Mouse (Mus musculus) E14TG2a.4 (cell line): Measurements from ENCODE around the gene Zfr.

Experiments
- H3K27me3 ChIP-seq: 2 replicates; pipeline ENCODE4 v1.6.1; 2014; ENCODE audit warnings: low read length, control low read depth; ENCODE audit not compliant: insufficient read depth
- H3K36me3 ChIP-seq: 2 replicates; pipeline ENCODE4 v1.6.1; 2014; ENCODE audit warnings: low read length, control low read depth; ENCODE audit not compliant: insufficient read depth
- H3K4me1 ChIP-seq: replicated peaks from 2 replicates; pipeline ENCODE4 v1.6.1; 2014; ENCODE audit warnings: low read depth, low read length, control low read depth
- H3K4me3 ChIP-seq: replicated peaks from 2 replicates; pipeline ENCODE4 v1.5.1; 2014; ENCODE audit warnings: mild to moderate bottlenecking, low read length
- H3K9me3 ChIP-seq: 2 replicates; pipeline ENCODE4 v1.6.1; 2014; ENCODE audit warnings: low read length, control low read depth
- CTCF ChIP-seq: conservative IDR thresholded peaks from 2 replicates; pipeline ENCODE4 v1.5.1; 2014; ENCODE audit warnings: low read length
- NANOG ChIP-seq: IDR thresholded peaks from 2 replicates; pipeline ENCODE4 v1.6.1; 2014; ENCODE audit warnings: borderline replicate concordance, low read length, mixed read lengths
- POU5F1 ChIP-seq: IDR thresholded peaks from 2 replicates; pipeline ENCODE4 v1.6.1; 2014; ENCODE audit warnings: low read length, borderline replicate concordance

Zfr gene

DNA sequence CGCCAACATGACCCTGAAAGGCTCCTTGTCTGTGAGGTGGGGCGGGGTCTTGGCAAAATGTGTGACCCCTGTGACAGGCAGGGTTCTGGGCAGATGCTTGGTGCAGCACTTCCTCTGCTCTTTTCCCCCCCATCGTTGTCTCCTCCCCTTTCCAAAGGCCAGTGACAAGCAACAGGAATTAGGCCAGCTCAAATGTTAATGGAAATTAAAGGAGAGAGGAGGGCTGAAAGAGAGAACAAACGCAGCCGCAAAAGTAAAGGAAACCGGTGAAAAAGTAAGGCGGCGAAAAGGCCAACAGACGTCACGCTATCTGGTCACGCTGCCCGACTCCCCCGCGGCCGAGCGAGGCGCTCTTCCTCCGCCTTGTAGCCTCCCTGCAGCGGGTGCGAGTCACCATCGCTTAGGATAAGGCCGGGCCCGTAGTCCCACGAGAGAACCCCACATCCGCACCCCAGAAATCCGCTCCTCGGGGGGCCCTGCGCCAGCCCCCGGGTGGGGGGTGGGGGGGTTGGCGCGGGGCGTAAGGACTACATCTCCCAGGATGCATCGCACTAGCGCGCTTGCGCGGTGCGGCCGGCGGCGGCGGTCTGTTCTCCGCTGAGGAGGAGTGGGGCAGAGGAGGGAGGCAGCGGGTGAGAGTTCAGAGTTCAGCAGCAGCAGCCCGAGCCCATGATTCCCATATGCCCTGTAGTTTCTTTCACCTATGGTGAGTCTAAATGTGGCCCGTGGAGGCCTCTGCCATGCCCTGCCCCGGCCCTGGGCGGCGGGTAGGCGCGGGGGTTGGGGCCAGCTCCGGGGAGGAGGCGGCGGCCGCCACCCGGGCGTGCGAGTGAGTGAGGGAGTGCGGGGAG is at the start of gene Zfr:
Gene Zfr (plus strand): TSS at position 590 of the 851 bp plus-strand sequence.
- no peaks in the 10 kb centered on the region for H3K9me3 ChIP-seq
- peaks cover 6% of the 10 kb centered on the region; the same call in 1 of the 2 replicates for H3K36me3 ChIP-seq
- peaks cover 46% of the 10 kb centered on the region for H3K4me1 ChIP-seq
- no peaks in the 10 kb centered on the region for H3K27me3 ChIP-seq
- TF ChIP-seq NANOG (no peak), POU5F1 (no peak), CTCF (no peak)
- H3K4me3 ChIP-seq = peak within 1 kb of the TSS; percentile 96

DNA sequence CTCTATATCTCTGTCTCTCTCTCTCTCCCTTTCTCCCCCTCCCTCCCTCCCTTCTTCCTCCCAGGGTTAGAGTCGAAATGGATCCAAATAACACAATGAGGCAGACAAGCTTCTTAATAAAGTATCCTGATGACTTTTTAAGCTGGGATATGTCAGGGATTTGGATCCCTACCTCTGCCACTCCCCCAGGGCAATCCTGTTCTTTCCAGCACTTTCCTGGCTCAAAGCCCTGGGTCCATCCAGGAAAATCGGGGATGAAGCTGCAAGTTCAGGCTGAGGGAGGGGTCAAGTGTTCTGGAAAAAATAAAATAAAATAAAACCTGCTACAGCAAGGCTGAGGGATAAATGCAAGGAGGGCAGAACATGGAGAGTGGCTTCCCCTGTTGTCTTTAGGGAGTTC is 49.7 kb upstream of the Zfr start:
- Histone ChIP-seq H3K27me3 (0 out of 2 replicates have a peak, but pooled peaks cover 4% of the 10 kb centered on the region), H3K9me3 (peaks cover 30% of the 10 kb centered on the region), H3K36me3 (no peaks in the 10 kb centered on the region), H3K4me3 (no peak overlapping the region), H3K4me1 (peaks cover 15% of the 10 kb centered on the region)
- TF ChIP-seq POU5F1 = no peak

DNA sequence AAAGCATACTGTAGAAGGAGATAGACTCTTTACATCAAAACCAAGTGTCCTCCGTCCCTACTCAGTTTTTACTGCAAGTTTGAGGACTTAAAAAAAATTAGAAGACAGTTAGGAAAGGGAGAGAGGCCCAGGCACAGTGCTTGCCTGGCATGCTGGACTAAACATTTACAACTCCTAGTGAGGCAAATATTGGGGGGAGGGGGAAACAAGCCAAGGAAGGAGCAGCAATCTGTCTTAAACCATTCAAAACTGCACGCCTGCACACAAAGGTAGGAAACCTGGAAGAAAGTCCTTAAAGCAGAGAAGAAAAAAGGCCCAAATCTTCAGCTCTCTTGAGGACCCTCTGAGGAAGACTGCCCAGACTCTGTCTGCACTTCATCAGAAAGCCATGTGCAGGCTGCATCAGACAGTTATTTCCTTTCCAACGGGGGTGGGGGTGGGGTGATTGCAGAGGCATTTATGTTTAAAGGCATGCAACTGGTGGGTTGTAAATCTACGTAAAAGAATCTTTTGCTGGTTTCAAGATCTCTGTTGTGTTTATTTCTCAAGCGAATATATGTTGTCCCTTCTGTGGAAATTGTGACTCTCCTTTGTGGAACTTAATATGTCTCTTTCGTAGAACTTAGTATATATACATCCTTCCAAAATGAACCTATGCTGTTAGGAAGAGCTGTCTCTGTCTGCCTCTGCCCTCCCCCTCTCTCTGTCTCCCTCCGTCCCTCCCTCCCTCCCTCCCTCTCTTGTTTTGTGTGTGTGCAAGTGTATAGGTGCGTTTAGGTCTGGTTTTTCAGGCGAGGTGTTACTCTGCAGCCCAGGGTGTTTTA is 49.0 kb upstream of the Zfr start:
- TF ChIP-seq CTCF (no peak), NANOG (no peak), POU5F1 (no peak)
- Histone ChIP-seq H3K4me3 (no peak overlapping the region), H3K9me3 (peaks cover 24% of the 10 kb centered on the region), H3K4me1 (peaks cover 15% of the 10 kb centered on the region), H3K27me3 (0 out of 2 replicates have a peak, but pooled peaks cover 4% of the 10 kb centered on the region), H3K36me3 (no peaks in the 10 kb centered on the region)

DNA sequence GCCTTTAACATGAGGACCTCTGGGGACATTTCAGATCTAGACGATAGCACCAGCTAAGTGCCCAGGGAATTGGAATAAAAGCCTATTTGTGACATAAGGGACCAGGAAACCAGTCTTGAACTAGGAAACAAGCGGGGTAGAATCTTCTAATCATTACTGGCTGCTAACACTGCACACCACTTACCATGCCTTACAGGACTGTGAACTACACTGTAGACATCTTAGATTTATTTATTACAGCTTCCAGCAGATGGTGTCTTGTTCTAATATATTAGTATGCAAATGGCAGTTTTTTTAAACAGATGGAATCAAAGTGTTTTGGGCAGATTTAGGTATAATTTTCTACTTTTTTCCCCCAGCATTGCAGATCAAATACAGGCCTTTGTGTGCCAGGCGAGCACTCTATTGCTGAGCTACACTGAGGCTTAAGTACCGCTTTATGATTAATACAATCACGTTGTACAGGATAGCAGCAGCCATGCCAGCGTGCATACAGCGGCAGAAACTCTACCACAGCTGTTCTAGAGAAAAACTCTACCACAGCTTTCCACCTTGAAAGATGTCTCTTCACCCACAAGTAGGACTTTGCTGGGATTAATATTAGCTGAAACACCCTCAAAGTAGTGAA is 44.8 kb upstream of the Zfr start:
- Histone ChIP-seq H3K4me3 (no peak overlapping the region), H3K9me3 (peaks cover 24% of the 10 kb centered on the region), H3K4me1 (no peaks in the 10 kb centered on the region), H3K27me3 (no peaks in the 10 kb centered on the region), H3K36me3 (no peaks in the 10 kb centered on the region)
- TF ChIP-seq POU5F1 = no peak
- no peak for TF ChIP-seq CTCF
- TF ChIP-seq NANOG = no peak

DNA sequence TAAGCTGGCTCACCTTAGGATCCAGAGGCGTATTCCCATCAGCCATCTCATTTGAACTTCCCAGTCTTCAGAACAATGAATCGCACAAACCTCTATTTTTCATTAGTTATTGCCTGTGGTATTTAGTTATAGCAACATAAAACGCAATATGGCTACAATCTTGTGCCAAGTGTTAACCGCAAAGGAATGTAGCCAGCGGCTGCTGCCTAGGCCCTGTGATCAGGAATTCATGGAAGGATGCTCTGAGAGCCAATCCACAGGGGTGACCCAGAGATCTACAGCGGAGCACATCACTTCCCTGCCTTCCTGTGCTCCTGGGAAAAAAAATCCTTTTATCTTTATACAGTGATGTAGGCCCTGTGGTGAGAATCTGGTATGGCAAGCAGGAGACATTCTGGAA is 43.2 kb upstream of the Zfr start:
- Histone ChIP-seq H3K36me3 (no peaks in the 10 kb centered on the region), H3K27me3 (0 out of 2 replicates have a peak, but pooled peaks cover 2% of the 10 kb centered on the region), H3K9me3 (peaks cover 22% of the 10 kb centered on the region), H3K4me1 (no peaks in the 10 kb centered on the region), H3K4me3 (no peak overlapping the region)
- TF ChIP-seq POU5F1 (no peak), CTCF (no peak), NANOG (no peak)

DNA sequence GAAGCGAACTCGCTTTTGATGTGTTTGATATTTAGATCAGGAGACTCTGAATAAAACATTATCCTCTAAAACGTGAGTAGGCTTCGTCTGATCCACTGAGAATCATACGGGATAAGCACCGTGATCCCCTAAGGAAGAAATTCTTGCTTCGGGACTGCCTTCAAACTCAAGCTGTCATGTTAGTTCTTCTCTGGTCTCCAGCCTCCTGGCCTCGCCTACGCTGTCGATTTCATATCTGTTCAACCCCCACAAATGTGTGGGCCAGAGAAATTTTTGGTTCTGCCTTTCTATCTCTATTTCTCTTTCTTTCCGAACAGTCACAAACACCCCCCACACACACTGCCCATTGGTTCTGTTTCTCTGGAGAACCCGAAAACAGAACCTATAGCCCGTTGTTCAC is 35.3 kb upstream of the Zfr start:
- no peaks in the 10 kb centered on the region; the same call in 1 of the 2 replicates for H3K4me1 ChIP-seq

DNA sequence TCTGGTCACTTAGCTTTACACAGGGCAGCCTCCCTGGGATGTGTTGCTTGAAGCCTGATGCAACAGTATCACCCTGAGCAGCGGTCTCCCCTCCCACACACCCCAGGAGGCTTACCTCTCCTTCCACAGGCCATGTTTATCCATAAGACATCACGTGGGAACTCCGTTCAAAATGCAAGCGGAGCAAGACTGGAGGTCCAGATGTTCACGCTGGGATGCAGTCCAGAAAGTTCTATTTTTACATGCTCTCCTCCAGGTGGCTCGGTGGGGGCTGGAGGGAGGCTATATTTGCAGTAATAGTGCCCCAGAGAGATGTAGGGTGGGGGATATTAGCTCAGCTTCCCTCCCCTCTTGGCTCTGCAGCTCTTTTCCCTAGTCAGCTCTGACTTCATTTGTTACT is 33.5 kb upstream of the Zfr start:
- no peaks in the 10 kb centered on the region for H3K36me3 ChIP-seq
- H3K4me1 ChIP-seq = no peaks in the 10 kb centered on the region; the same call in 1 of the 2 replicates
- H3K9me3 ChIP-seq = no peaks in the 10 kb centered on the region
- H3K4me3 ChIP-seq = no peak overlapping the region
- no peak for TF ChIP-seq NANOG
- no peak for TF ChIP-seq POU5F1
- H3K27me3 ChIP-seq = peaks cover 17% of the 10 kb centered on the region

More for the DNA sequence above, 35.3 kb upstream of the Zfr start:
- no peak overlapping the region for H3K4me3 ChIP-seq
- no peak for TF ChIP-seq NANOG
- no peak for TF ChIP-seq CTCF
- no peak for TF ChIP-seq POU5F1
- H3K27me3 ChIP-seq = peaks cover 17% of the 10 kb centered on the region
- no peaks in the 10 kb centered on the region for H3K36me3 ChIP-seq
- no peaks in the 10 kb centered on the region for H3K9me3 ChIP-seq

DNA sequence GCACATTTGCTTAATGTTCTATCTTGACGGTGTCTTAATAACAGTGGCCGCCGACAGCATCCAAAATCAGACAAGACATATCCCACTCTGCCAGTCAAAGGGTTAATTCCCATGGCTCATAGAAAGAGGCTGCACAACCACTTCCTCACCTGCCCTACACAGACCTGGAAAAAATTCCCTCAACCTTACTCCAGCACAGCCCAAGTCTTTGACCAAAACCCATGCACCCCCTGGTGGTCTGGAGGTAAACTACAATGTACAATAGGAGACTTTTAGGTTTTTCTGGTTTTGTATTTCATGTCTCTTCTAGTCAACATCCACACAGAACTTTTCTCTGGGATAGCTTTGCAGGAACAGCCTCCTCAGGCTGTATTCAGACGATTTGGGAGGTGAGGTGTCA is 32.8 kb upstream of the Zfr start:
- no peaks in the 10 kb centered on the region for H3K36me3 ChIP-seq
- no peaks in the 10 kb centered on the region for H3K9me3 ChIP-seq
- H3K4me3 ChIP-seq = no peak overlapping the region
- no peaks in the 10 kb centered on the region; the same call in 1 of the 2 replicates for H3K4me1 ChIP-seq
- TF ChIP-seq NANOG (no peak), CTCF (peak; percentile 73)
- peaks cover 11% of the 10 kb centered on the region for H3K27me3 ChIP-seq
